Mouse (Mus musculus): ENCODE results near the gene Gimap1. TPM values are rescaled to one million over a fixed set of nuclear protein-coding genes. Genes with fewer than 3 reads are reported as not detected.

The Gimap1 gene
- 1 to 10 TPM; 1.4 to 1.9 TPM for total RNA-seq (2021)
- long read RNA-seq, partial matches to known transcripts: 0 of 2 reads
- long read RNA-seq, other reads (novel, unspliced or antisense): 1 of 2 reads

DNA sequence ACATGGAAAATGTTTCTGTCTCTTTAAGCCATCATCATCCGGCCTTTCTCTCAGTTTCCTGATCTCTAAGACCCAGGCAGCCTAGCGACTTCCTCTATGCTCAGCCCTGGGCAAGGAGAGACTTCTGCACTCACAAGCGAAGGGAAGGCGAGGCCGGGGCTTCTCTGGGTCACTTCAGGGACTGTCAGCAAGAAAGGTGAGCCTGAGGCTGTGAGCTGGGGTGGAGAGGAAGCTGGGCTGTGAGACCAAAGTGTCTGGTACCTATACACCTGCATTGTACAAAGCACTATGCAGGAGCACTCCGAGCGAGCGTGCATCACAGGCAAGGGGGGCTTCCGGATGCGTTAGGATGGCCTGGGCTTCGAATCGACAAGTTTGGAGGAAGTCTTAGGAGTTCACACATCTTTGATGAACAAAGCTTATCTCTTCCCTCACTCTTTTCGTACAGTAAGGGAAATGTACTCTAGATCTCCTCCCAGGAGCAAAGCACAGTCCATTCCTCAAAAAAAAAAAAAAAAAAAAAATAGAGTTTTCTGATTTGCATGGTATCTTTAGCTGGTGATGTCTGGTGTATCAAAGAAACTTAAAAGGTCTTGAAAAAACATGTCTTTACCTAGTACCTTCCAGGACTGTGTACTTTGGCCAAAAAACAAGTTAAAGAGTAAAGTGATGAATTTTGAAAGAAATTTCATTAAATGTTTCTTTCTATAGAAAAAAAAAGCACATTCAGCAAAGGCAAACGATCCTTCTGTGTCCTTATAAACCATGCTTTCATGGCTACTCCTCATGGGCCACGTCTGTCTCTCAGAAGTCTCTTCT is at the start of gene Gimap1:
Gene Gimap1 (plus strand): TSS at position 94 of the 819 bp plus-strand sequence.
- no peak for DNase-seq (ENCODE audit: low spot score in 2 of 2)

GRCm38 (mm10) chr6:48689320-48689719 is 49.5 kb upstream of the Gimap1 start:
- DNase-seq (ENCODE audit: low spot score in 2 of 2): no peak

DNA sequence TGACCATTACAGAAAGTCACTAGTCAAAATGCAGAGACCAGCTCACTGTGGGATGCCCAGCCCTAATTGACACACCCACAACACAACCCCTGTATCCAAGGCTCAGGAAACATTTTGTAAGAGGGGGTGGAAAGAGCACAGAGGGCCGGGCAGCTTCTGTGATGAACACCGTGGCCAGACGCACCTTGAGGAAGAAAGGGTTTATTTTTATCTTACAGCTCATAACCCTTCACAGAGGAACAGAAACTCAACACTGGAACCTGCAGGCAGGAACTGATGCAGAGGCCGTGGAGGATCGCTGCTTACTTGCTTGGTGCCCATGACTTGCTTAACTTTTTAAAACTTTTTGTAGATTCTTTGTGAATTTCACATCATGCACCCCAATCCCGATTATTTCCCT is 45.9 kb upstream of the Gimap1 start:
- no peak for DNase-seq (ENCODE audit: low spot score in 2 of 2)

DNA sequence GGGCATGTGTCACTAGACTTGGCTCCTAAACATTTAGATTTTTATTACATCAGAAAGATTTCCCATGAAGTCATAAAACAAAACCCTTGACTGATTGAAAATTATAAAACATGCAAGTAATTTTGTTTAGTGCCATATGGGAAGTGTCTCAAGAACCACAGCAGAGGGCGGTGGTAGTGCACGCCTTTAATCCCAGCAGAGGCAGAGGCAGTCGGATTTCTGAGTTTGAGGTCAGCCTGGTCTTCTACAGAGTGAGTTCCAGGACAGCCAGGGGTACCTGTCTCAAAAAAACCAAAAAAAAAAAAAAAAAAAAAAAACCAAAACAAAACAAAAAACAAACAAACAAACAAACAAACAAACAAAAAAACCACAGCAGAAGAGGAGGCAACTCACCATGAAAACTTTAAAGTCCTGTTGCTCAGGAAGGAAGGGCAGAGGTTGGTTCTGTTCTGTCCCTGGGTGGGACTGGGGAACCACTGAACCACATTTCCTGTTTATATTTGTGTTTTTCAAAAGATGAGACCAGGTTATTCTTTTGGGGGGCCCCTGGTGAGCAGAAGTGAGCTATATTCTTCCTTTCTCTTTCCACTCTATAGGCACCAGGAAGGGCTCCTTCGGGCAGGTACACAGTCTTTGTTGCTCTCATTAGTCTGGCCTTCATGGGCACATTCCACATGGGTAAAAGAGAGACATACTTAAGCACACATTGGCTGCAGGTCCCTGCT is 41.9 kb upstream of the Gimap1 start:
- DNase-seq (ENCODE audit: low spot score in 2 of 2): no peak

DNA sequence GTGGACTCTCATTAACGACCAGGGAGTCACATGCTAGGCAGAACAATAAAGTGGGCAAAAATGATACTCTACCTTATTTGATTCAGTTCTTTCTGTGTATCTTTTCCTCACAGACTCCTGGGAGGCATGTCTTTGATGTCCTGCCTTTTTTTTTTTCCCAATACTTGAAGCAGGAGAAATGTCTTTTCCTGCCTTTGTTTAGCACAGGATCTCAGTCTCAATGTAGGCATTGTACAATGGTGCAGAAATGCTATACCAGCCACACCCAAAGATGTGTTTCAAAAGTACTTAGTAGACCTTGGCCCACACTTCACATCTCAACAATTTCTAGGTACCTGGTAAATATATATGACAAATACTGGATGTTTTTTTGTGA is 41.3 kb upstream of the Gimap1 start:
- DNase-seq (ENCODE audit: low spot score in 2 of 2): no peak

GRCm38 (mm10) chr6:48698066-48698856 is 40.6 kb upstream of the Gimap1 start:
- DNase-seq (ENCODE audit: low spot score in 2 of 2): no peak

GRCm38 (mm10) chr6:48698888-48699287 is 40.0 kb upstream of the Gimap1 start:
- no peak for DNase-seq (ENCODE audit: low spot score in 2 of 2)

- DNase-seq (ENCODE audit: low spot score in 2 of 2): no peak
These were observed 38.4 kb upstream of the Gimap1 start for GRCm38 (mm10) chr6:48700251-48701075.

DNA sequence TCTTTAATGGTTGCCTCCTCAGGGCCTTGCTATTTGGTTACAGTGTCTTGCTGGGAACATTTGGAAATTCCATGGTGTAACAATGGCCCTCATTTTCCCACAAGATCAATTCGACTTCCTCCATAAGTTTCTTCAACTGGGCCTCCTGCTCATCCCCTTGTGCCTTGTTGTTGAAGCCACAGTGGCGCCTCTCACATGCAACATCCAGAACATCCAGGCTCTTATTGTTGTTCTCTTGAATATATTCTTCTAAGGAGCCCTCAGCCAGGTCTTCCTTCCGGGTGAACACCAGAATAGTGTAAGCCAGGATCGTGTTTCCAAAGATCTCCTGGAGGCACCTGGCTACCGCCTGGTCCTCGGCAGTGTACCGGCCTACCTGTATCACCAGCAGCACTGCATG is 36.7 kb upstream of the Gimap1 start:
- DNase-seq (ENCODE audit: low spot score in 2 of 2): no peak

DNA sequence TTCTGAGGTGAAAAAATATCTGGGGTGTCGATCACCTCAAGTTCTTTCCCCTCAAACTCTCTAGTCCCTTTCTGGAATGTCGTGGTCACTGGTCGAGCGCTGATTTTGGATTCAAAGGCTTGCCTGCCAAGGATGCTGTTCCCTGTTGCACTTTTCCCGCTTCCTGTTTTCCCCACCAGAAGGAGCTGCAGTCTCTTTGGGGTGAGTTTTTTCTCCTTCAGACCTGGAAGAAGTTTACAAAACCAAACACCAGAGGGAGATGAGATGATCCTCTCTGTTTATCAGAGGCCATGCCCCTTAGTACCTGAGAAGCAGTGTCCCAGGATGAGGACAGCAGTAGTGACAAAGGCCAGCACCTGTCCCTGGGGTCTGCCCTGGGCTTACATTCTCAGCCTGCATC is 36.3 kb upstream of the Gimap1 start:
- no peak for DNase-seq (ENCODE audit: low spot score in 2 of 2)

DNA sequence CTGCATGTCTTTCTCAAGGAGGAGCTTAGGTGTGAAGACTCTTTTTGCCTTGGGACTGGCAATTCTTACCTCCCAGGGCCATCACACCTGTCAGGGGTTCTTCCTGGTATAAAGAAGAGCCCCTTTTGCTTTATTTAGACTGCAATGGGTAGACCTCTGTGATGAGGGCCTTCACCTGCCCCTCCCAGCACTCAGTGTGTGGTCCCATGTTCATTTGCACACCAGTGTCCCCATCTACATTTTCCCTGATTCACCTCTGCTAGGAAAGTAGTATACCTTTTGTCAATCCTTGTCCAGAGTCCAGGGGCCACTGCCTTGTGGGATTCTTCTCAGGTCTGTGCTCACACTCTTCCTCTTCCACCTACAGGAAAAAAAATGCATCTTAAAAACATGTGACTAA is 34.7 kb upstream of the Gimap1 start:
- DNase-seq (ENCODE audit: low spot score in 2 of 2): no peak

DNA sequence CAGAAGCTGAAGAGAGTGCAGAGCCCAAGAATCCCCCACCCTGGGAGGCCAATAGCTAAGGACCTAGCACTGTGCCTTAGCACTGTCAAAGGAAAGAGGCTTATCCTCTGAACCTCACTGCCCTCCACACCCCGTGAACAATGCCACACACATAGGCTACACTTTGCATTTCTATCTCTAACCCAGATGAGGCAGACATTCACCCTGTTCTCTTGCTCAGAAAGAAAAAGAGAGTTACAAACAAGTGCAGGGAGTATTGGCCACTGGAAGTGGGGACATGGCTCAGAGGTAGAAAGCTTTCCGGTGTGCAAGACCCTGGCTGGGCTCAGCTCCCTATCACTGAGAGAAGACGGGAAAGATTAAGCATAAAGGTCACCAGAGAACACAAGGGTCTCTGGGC is 32.7 kb upstream of the Gimap1 start:
- DNase-seq (ENCODE audit: low spot score in 2 of 2): no peak

DNA sequence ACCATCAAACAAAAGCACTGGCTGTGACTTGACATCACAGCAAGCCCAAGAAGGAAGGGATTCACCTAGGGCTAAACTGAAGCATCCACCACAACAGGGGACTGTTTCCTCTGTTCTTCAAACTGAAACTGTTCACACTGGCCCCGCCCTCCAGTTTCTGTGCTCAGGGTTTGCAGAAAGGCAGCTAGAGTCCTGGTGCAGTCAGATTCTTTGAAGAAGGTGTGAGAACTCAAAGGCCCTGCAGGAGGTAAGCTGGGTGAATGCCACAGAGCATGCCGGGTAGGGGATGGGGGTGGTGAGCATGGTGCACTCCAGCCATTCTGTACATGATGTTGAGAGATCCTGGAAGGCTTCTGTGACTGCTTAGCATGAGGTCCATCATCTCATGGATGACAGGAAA is 20.4 kb upstream of the Gimap1 start, which contains the start of the genes Gm28053 and Gimap7:
Gene Gm28053 (plus strand): TSS at position 153 of the 400 bp plus-strand sequence.
Gene Gimap7 (plus strand): TSS at position 167 of the 400 bp plus-strand sequence.
- no peak for DNase-seq (ENCODE audit: low spot score in 2 of 2)

DNA sequence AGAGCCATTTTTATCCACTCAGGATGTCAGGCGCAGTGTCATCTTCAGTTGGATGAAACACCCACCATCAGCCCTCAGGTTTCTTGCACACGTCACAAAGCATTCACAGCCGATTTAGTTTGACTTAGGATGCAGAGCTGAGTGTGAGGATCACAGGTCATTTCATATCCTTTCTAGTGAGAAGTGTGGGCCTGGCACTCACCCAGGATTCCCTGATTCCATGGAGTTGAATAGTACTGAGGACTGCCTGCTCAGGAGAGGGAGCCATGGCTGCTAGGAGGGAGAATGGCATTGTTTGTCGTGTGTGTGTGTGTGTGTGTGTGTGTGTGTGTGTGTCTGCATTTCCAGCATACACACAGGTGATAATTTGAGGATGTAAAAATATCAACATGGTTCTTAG is 18.5 kb upstream of the Gimap1 start:
- no peak for DNase-seq (ENCODE audit: low spot score in 2 of 2)

GRCm38 (mm10) chr6:48723468-48723867 is 15.4 kb upstream of the Gimap1 start:
- no peak for DNase-seq (ENCODE audit: low spot score in 2 of 2)

DNA sequence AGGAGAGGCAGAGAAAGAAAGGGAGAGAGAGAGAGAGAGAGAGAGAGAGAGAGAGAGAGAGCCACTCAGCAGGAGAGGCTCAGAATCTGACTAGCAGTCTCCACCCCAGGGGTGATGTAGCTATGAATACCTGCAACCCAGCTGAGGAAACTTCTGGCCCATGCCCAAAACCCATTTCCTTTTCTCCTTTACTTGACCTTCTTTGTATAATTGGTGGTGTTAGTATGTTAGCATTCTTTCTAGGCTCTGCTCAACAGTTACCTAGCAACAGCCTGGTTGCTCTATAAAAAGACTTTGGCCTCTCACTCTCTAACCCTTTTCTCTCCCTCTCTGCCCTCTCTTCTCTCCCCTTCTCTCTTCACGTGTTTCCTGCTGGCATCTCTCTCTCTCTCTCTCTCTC is 13.4 kb upstream of the Gimap1 start:
- DNase-seq (ENCODE audit: low spot score in 2 of 2): peak in 1 of 2 experiments; percentile 19

DNA sequence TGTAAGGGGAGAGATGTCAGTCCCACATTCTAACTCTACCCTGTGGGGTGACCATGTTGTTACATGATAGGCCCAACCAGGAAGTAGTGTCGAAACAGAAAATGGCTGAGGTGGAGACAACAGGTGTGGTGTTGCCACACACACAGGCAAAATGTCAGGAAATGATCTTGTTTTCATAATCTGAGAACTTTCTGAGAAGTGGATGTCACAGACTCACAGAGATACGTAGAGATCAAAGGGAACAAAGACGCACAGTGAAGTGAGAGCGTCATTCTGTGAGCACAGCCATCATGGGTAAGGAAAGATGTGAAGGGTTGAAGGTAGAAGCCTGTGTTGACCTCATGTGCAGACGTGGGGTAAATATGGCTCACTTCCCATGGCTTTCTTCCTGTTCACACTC is 11.1 kb upstream of the Gimap1 start:
- no peak for DNase-seq (ENCODE audit: low spot score in 2 of 2)

DNA sequence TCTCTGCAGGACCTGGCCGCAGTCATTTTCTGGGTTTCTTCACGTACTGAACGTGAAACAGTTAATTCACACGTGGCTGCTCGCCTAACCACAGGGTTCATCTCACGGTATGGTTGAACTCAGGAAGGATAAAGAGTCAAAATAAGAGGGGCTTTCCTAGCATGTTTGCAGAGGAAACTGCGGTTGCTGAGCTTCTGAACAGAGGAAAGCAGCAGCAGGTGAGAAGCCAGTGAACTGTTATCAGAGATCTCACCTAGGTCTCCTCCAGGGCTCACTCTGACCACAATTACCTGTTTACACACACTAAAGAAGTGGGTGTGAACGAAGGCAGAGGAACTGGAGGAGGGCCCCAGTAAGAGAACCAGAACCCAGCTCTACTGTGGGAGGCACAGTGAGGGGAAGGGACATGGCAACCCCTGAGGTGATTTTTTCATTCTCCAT is 6.0 kb upstream of the Gimap1 start:
- DNase-seq (ENCODE audit: low spot score in 2 of 2): no peak

DNA sequence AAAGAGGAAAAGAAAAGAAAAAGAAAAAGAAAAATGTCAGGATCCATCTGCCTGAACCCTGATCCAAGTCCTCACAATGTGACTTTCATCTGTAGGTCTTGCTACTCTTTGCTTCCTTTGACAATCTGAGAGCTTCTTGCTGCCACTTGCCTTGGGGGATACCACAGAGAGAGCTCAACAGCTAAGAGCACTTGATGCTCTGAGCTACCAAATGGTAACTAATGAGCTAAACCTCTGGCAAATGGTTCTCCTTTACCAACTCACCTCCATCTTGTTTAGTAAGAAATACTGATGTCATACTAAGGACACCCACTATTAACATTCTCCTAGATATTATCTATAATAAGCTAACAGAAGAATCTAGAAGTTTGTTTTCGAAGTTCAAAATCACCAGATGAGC is 5.2 kb upstream of the Gimap1 start:
- DNase-seq (ENCODE audit: low spot score in 2 of 2): no peak

GRCm38 (mm10) chr6:48737053-48737452 is 1.8 kb upstream of the Gimap1 start:
- no peak for DNase-seq (ENCODE audit: low spot score in 2 of 2)

DNA sequence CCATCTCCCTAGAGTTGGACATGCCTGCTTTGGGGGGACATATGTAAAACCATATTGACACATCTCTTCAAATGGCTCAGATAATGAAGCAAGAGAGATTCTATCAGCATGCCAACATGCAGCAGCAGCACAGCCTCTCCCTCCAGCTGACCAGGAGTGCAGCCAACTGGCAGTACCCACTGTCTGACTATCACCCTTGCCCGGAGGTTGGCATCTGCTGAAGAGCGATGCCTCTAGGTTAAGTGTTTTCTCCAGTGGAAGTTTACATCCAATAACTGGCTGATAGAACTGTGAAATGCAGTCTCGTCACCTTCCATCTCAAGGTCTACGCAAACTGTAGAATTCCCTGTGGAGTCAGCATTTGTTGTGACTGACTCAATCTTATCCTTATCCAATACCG is 1.2 kb upstream of the Gimap1 start:
- no peak for DNase-seq (ENCODE audit: low spot score in 2 of 2)
